7 mouse cellular contexts compared by ENCODE assay signal in genomic region chr10:20954221-20954620, GRCm38 (mm10). TPM values are rescaled to one million over a fixed set of nuclear protein-coding genes. Genes with fewer than 3 reads are reported as not detected.
DNase-seq lines count a peak whose midpoint lies in the region; ATAC-seq lines count a peak whose summit lies in the region.

No protein-coding gene starts in this region.

- no peak overlapping the region for H3K27ac ChIP-seq in forebrain, embryonic 12.5 days
- H3K27ac ChIP-seq in hindbrain, embryonic 14.5 days: peak overlapping the region; percentile 67

- peak overlapping the region; percentile 36 for H3K4me3 ChIP-seq in forebrain, embryonic 12.5 days (replicated peaks)
- peak overlapping the region; percentile 38 for H3K4me3 ChIP-seq in hindbrain, embryonic 14.5 days (replicated peaks; ENCODE audit: low read length)

- 34% methylated on average over 26 of the region's 26 CpGs for WGBS in forebrain, embryonic 12.5 days
- WGBS in hindbrain, embryonic 14.5 days: 47% methylated on average over 26 of the region's 26 CpGs

- H3K4me2 ChIP-seq in forebrain, embryonic 12.5 days: peak overlapping the region; percentile 60
- H3K4me2 ChIP-seq in hindbrain, embryonic 14.5 days (replicated peaks): peak overlapping the region; percentile 70

- H3K4me1 ChIP-seq in forebrain, embryonic 12.5 days: 0 out of 2 replicates have a peak, but pooled peaks cover 7% of the 10 kb centered on the region
- H3K4me1 ChIP-seq in hindbrain, embryonic 14.5 days (replicated peaks; ENCODE audit: control insufficient read depth, insufficient read depth, low read length): peaks cover 7% of the 10 kb centered on the region; the same call in 1 of the 2 replicates

- no peaks in the 10 kb centered on the region for H3K36me3 ChIP-seq in forebrain, embryonic 12.5 days (replicated peaks)
- H3K36me3 ChIP-seq in hindbrain, embryonic 14.5 days (replicated peaks; ENCODE audit: control insufficient read depth, insufficient read depth): no peaks in the 10 kb centered on the region

- H3K27me3 ChIP-seq in forebrain, embryonic 12.5 days: no peaks in the 10 kb centered on the region
- H3K27me3 ChIP-seq in hindbrain, embryonic 14.5 days (ENCODE audit: control insufficient read depth, insufficient read depth, low read length): no peaks in the 10 kb centered on the region

- no peaks in the 10 kb centered on the region for H3K9me3 ChIP-seq in forebrain, embryonic 12.5 days
- H3K9me3 ChIP-seq in hindbrain, embryonic 14.5 days (ENCODE audit: control insufficient read depth, low read length): no peaks in the 10 kb centered on the region

- DNase-seq in MEL-GATA-1-ER (ENCODE audit: extremely low read depth, low read depth): peak; percentile 62
- peak; percentile 63 for DNase-seq in c-Kit-positive CD71-positive TER-119-negative erythroid progenitor cells, embryonic 14.5 days (ENCODE audit: low read depth)
- peak; percentile 90 for DNase-seq in hindbrain, embryonic 14.5 days (ENCODE audit: low spot score)
- peak; percentile 51 for DNase-seq in left cerebral cortex, adult 11 months (ENCODE audit: low spot score)
- peak; percentile 46 to 61 for DNase-seq in lung, postnatal 4 days
- DNase-seq in right cerebral cortex, postnatal 36 days (ENCODE audit: low spot score in 2 of 2): peak; percentile 68 to 75

- H3K9ac ChIP-seq in forebrain, embryonic 12.5 days: 0 out of 2 replicates have a peak overlapping the region, but pooled peaks have one; percentile 25
- H3K9ac ChIP-seq in hindbrain, embryonic 14.5 days: peak overlapping the region; percentile 51; the same call in 1 of the 2 replicates

- ATAC-seq in forebrain, embryonic 12.5 days (ENCODE audit: low FRiP score): 0 out of 2 replicates have a peak, but pooled peaks have one; percentile 18
- peak; percentile 38; the same call in 1 of the 2 replicates for ATAC-seq in hindbrain, embryonic 14.5 days (ENCODE audit: low FRiP score)

RNA-seq across cellular contexts. Expression of gene Ahi1, which starts 1.9 kb away (rescaled TPM):
- 32.4 and 36.1 TPM in 2 replicates for polyA plus RNA-seq in forebrain, embryonic 12.5 days (2016; fragmentation: Nextera tagmentation; extraction: Ambion mirVana)
- 119 and 150 TPM in 2 replicates for polyA plus RNA-seq in hindbrain, embryonic 14.5 days (2014; fragmentation: Nextera tagmentation; extraction: Ambion mirVana)
